Mouse (Mus musculus): ENCODE measurements around the gene Iqca. TPM values are rescaled to one million over a fixed set of nuclear protein-coding genes. Genes with fewer than 3 reads are reported as not detected.
A peak's percentile ranks its signal among the peaks of the same experiment; 100 is the strongest.

Gene Iqca
- polyA plus RNA-seq, 1 experiment from 2014 or later: not detected

- Histone ChIP-seq H3K4me2 (replicated peaks) (no peak overlapping the region), H3K9ac (replicated peaks) (no peak overlapping the region), H3K27ac (replicated peaks) (peak overlapping the region; percentile 25; the same call in 1 of the 2 replicates), H3K4me3 (no peak overlapping the region), H3K36me3 (no peaks in the 10 kb centered on the region), H3K9me3 (no peaks in the 10 kb centered on the region), H3K27me3 (peaks cover 14% of the 10 kb centered on the region), H3K4me1 (peaks cover 12% of the 10 kb centered on the region)
- WGBS: 64% methylated on average over 20 of the region's 20 CpGs
- no peak for ATAC-seq (ENCODE audit: low FRiP score, low read depth)
Observed at GRCm38 (mm10) chr1:90050046-90050739, 103.0 kb downstream of the Iqca start.

GRCm38 (mm10) chr1:90028305-90028704 lies 124.9 kb downstream of the Iqca start:
- Histone ChIP-seq H3K27ac (replicated peaks) (no peak overlapping the region), H3K9ac (replicated peaks) (no peak overlapping the region), H3K36me3 (no peaks in the 10 kb centered on the region), H3K4me2 (replicated peaks) (no peak overlapping the region), H3K4me3 (no peak overlapping the region), H3K4me1 (no peaks in the 10 kb centered on the region), H3K9me3 (no peaks in the 10 kb centered on the region), H3K27me3 (no peaks in the 10 kb centered on the region)
- ATAC-seq (ENCODE audit: low FRiP score, low read depth): no peak
- 69% methylated on average over 2 of the region's 2 CpGs for WGBS

GRCm38 (mm10) chr1:90026945-90027344 lies 126.3 kb downstream of the Iqca start:
- Histone ChIP-seq H3K27me3 (no peaks in the 10 kb centered on the region), H3K4me2 (replicated peaks) (no peak overlapping the region), H3K4me1 (no peaks in the 10 kb centered on the region), H3K27ac (replicated peaks) (no peak overlapping the region), H3K36me3 (no peaks in the 10 kb centered on the region), H3K9ac (replicated peaks) (no peak overlapping the region), H3K9me3 (no peaks in the 10 kb centered on the region), H3K4me3 (no peak overlapping the region)
- no peak for ATAC-seq (ENCODE audit: low FRiP score, low read depth)
- WGBS: 18% methylated on average over 3 of the region's 3 CpGs

- whole genome bisulfite sequencing: 79% methylated on average over 5 of the region's 5 CpGs
- Histone ChIP-seq H3K36me3 (no peaks in the 10 kb centered on the region), H3K9ac (replicated peaks) (no peak overlapping the region), H3K4me2 (replicated peaks) (no peak overlapping the region), H3K27me3 (0 out of 2 replicates have a peak, but pooled peaks cover 1% of the 10 kb centered on the region), H3K27ac (replicated peaks) (no peak overlapping the region), H3K4me1 (no peaks in the 10 kb centered on the region), H3K9me3 (no peaks in the 10 kb centered on the region), H3K4me3 (no peak overlapping the region)
- ATAC-seq (ENCODE audit: low FRiP score, low read depth): no peak
Observed at GRCm38 (mm10) chr1:90020336-90020735, 132.9 kb downstream of the Iqca start.

- ATAC-seq (ENCODE audit: low FRiP score, low read depth): no peak
- no peak overlapping the region for H3K9ac ChIP-seq (replicated peaks)
Observed at GRCm38 (mm10) chr1:90018071-90018470, 135.1 kb downstream of the Iqca start.

GRCm38 (mm10) chr1:90014446-90014845 lies 138.8 kb downstream of the Iqca start, which contains the start of gene Asb18:
Asb18 (minus strand) TSS chr1:90014666.
- 81% methylated on average over 5 of the region's 5 CpGs for WGBS

More at GRCm38 (mm10) chr1:90018071-90018470, 135.1 kb downstream of the Iqca start:
- no peaks in the 10 kb centered on the region for H3K36me3 ChIP-seq
- no peak overlapping the region for H3K4me2 ChIP-seq (replicated peaks)
- no peak overlapping the region for H3K27ac ChIP-seq (replicated peaks)
- H3K4me3 ChIP-seq: no peak overlapping the region
- no peaks in the 10 kb centered on the region for H3K9me3 ChIP-seq
- no peaks in the 10 kb centered on the region for H3K4me1 ChIP-seq
- WGBS: 82% methylated on average over 6 of the region's 6 CpGs
- 0 out of 2 replicates have a peak, but pooled peaks cover 5% of the 10 kb centered on the region for H3K27me3 ChIP-seq

GRCm38 (mm10) chr1:90013273-90013672 lies 139.9 kb downstream of the Iqca start:
- no peaks in the 10 kb centered on the region for H3K4me1 ChIP-seq
- no peaks in the 10 kb centered on the region for H3K36me3 ChIP-seq
- H3K9ac ChIP-seq (replicated peaks): no peak overlapping the region
- H3K27ac ChIP-seq (replicated peaks): no peak overlapping the region
- no peaks in the 10 kb centered on the region for H3K9me3 ChIP-seq
- ATAC-seq (ENCODE audit: low FRiP score, low read depth): no peak
- peaks cover 5% of the 10 kb centered on the region; the same call in 1 of the 2 replicates for H3K27me3 ChIP-seq
- H3K4me3 ChIP-seq: no peak overlapping the region
- 79% methylated on average over 5 of the region's 5 CpGs for WGBS
- H3K4me2 ChIP-seq (replicated peaks): no peak overlapping the region

More at GRCm38 (mm10) chr1:90014446-90014845, 138.8 kb downstream of the Iqca start, which contains the start of gene Asb18:
- ATAC-seq (ENCODE audit: low FRiP score, low read depth): no peak
- Histone ChIP-seq H3K9me3 (no peaks in the 10 kb centered on the region), H3K4me2 (replicated peaks) (no peak within 1 kb of the TSS), H3K27me3 (0 out of 2 replicates have a peak, but pooled peaks cover 5% of the 10 kb centered on the region), H3K4me1 (no peaks in the 10 kb centered on the region), H3K36me3 (no peaks in the 10 kb centered on the region), H3K27ac (replicated peaks) (no peak within 1 kb of the TSS), H3K9ac (replicated peaks) (no peak within 1 kb of the TSS), H3K4me3 (no peak within 1 kb of the TSS)

- no peak for ATAC-seq (ENCODE audit: low FRiP score, low read depth)
- Histone ChIP-seq H3K4me1 (no peaks in the 10 kb centered on the region), H3K4me3 (no peak overlapping the region), H3K27me3 (peaks cover 5% of the 10 kb centered on the region; the same call in 1 of the 2 replicates), H3K36me3 (no peaks in the 10 kb centered on the region), H3K4me2 (replicated peaks) (no peak overlapping the region), H3K9ac (replicated peaks) (no peak overlapping the region), H3K9me3 (no peaks in the 10 kb centered on the region), H3K27ac (replicated peaks) (no peak overlapping the region)
- WGBS: 61% methylated on average over 7 of the region's 7 CpGs
Observed at GRCm38 (mm10) chr1:90012850-90013249, 140.4 kb downstream of the Iqca start.

GRCm38 (mm10) chr1:90012168-90012567 lies 141.0 kb downstream of the Iqca start:
- Histone ChIP-seq H3K27ac (replicated peaks) (no peak overlapping the region), H3K4me2 (replicated peaks) (no peak overlapping the region), H3K4me1 (no peaks in the 10 kb centered on the region), H3K4me3 (no peak overlapping the region), H3K9ac (replicated peaks) (no peak overlapping the region), H3K36me3 (no peaks in the 10 kb centered on the region), H3K9me3 (no peaks in the 10 kb centered on the region), H3K27me3 (peaks cover 5% of the 10 kb centered on the region; the same call in 1 of the 2 replicates)
- no peak for ATAC-seq (ENCODE audit: low FRiP score, low read depth)
- WGBS: 82% methylated on average over 3 of the region's 3 CpGs

- no peaks in the 10 kb centered on the region for H3K9me3 ChIP-seq
- no peaks in the 10 kb centered on the region for H3K4me1 ChIP-seq
- no peak for ATAC-seq (ENCODE audit: low FRiP score, low read depth)
- H3K27me3 ChIP-seq: peaks cover 8% of the 10 kb centered on the region; the same call in 1 of the 2 replicates
- no peak overlapping the region for H3K4me3 ChIP-seq
- no peak overlapping the region for H3K4me2 ChIP-seq (replicated peaks)
- H3K27ac ChIP-seq (replicated peaks): no peak overlapping the region
- H3K36me3 ChIP-seq: no peaks in the 10 kb centered on the region
- no peak overlapping the region for H3K9ac ChIP-seq (replicated peaks)
- WGBS: 83% methylated on average over 1 of the region's 1 CpGs
Observed at GRCm38 (mm10) chr1:90010077-90010476, 143.1 kb downstream of the Iqca start.

GRCm38 (mm10) chr1:90009188-90009587 lies 144.0 kb downstream of the Iqca start:
- Histone ChIP-seq H3K4me3 (no peak overlapping the region), H3K36me3 (no peaks in the 10 kb centered on the region), H3K27me3 (peaks cover 7% of the 10 kb centered on the region; the same call in 1 of the 2 replicates), H3K27ac (replicated peaks) (no peak overlapping the region), H3K9me3 (no peaks in the 10 kb centered on the region), H3K4me2 (replicated peaks) (no peak overlapping the region), H3K9ac (replicated peaks) (no peak overlapping the region), H3K4me1 (no peaks in the 10 kb centered on the region)
- ATAC-seq (ENCODE audit: low FRiP score, low read depth): no peak
- 80% methylated on average over 3 of the region's 3 CpGs for WGBS

- H3K4me2 ChIP-seq (replicated peaks): no peak overlapping the region
- ATAC-seq (ENCODE audit: low FRiP score, low read depth): no peak
- H3K27me3 ChIP-seq: peaks cover 7% of the 10 kb centered on the region; the same call in 1 of the 2 replicates
- no peaks in the 10 kb centered on the region for H3K9me3 ChIP-seq
- no peaks in the 10 kb centered on the region for H3K36me3 ChIP-seq
- no peaks in the 10 kb centered on the region for H3K4me1 ChIP-seq
- no peak overlapping the region for H3K4me3 ChIP-seq
- no peak overlapping the region for H3K27ac ChIP-seq (replicated peaks)
- 76% methylated on average over 14 of the region's 14 CpGs for WGBS
- H3K9ac ChIP-seq (replicated peaks): no peak overlapping the region
Observed at GRCm38 (mm10) chr1:90006666-90007065, 146.5 kb downstream of the Iqca start.

Data from midbrain, embryonic 12.5 days (tissue).